Mouse (Mus musculus) embryonic facial prominence, embryonic 11.5 days (tissue): Measurements from ENCODE around the gene Fgfr2. TPM values are rescaled to one million over a fixed set of nuclear protein-coding genes. Genes with fewer than 3 reads are reported as not detected.

Experiments used
- ATAC-seq: fragments of 200-750 bp; cut with Nextera tagmentation; replicated peaks from 2 replicates; pipeline ENCODE4 v1.8.0; 2017; ENCODE audit warnings: low read depth; ENCODE audit not compliant: insufficient number of reproducible peaks, low FRiP score, low TSS enrichment
- DNase-seq: peaks from one replicate; pipeline ENCODE4 v3.0.0-alpha.2; 2015; ENCODE audit warnings: low spot score
- H3K27ac ChIP-seq: fragments of 300-500 bp; sonication (generic); replicated peaks from 2 replicates; pipeline ENCODE4 v1.5.1; 2014; ENCODE audit warnings: mild to moderate bottlenecking, low read depth, low read length, control low read depth
- H3K27me3 ChIP-seq: fragments of 300-500 bp; sonication (generic); 2 replicates; pipeline ENCODE4 v1.6.1; 2014; ENCODE audit warnings: mild to moderate bottlenecking, low read length, moderate library complexity, mixed read lengths; ENCODE audit not compliant: control insufficient read depth, insufficient read depth
- H3K36me3 ChIP-seq: fragments of 300-500 bp; sonication (generic); replicated peaks from 2 replicates; pipeline ENCODE4 v1.6.1; 2014; ENCODE audit warnings: low read depth, mild to moderate bottlenecking, low read length, moderate library complexity, mixed read lengths; ENCODE audit not compliant: control insufficient read depth, insufficient read depth
- H3K4me1 ChIP-seq: fragments of 300-500 bp; sonication (generic); 2 replicates; pipeline ENCODE4 v1.6.1; 2014; ENCODE audit warnings: low read length, mixed read lengths; ENCODE audit not compliant: control insufficient read depth, insufficient read depth
- H3K4me2 ChIP-seq: fragments of 300-500 bp; sonication (generic); 2 replicates; pipeline ENCODE4 v1.6.1; 2014; ENCODE audit warnings: low read depth, mild to moderate bottlenecking, control low read depth, low read length, moderate library complexity
- H3K4me3 ChIP-seq: fragments of 300-500 bp; sonication (generic); 2 replicates; pipeline ENCODE4 v1.5.1; 2014; ENCODE audit warnings: low read depth, low read length, control low read depth
- H3K9ac ChIP-seq: fragments of 300-500 bp; sonication (generic); replicated peaks from 2 replicates; pipeline ENCODE4 v1.6.1; 2014; ENCODE audit warnings: mild to moderate bottlenecking, control low read depth, low read length
- H3K9me3 ChIP-seq: fragments of 300-500 bp; sonication (generic); replicated peaks from 2 replicates; pipeline ENCODE4 v1.6.1; 2016; ENCODE audit warnings: mild to moderate bottlenecking, low read length, inconsistent platforms, mixed read lengths; ENCODE audit not compliant: control insufficient read depth
- WGBS: fragments of 180-500 bp; shearing (Covaris S2); extraction: QIAGEN DNeasy Blood & Tissue Kit; methylation state at CpG from one replicate; pipeline ENCODE4 v1.1.7; 2014; 5-methylcytosine and 5-hydroxymethylcytosine counted together
- polyA plus RNA-seq: library from polyadenylated mRNA; unstranded; fragments of >200 nt; fragmentation: Nextera tagmentation; extraction: Ambion mirVana; gene quantifications from 2 replicates; pipeline ENCODE4 v1.2.1, GENCODE M21; 2014

The Fgfr2 gene
- polyA plus RNA-seq, 1 experiment from 2014 or later: 75.6 TPM

- no peak overlapping the region for H3K27ac ChIP-seq
- no peaks in the 10 kb centered on the region for H3K27me3 ChIP-seq
- no peak overlapping the region for H3K4me2 ChIP-seq
- H3K36me3 ChIP-seq: no peaks in the 10 kb centered on the region
- no peaks in the 10 kb centered on the region for H3K9me3 ChIP-seq
- no peaks in the 10 kb centered on the region for H3K4me1 ChIP-seq
- 60% methylated on average over 3 of the region's 3 CpGs for WGBS
- H3K9ac ChIP-seq: no peak overlapping the region
- ATAC-seq (no peak), DNase-seq (no peak)
- H3K4me3 ChIP-seq: no peak overlapping the region
Observed at GRCm38 (mm10) chr7:130564596-130564995, 2558.6 kb downstream of the Fgfr2 start.

- DNase-seq (no peak), ATAC-seq (no peak)
- Histone ChIP-seq H3K9me3 (no peaks in the 10 kb centered on the region), H3K4me1 (no peaks in the 10 kb centered on the region), H3K27ac (no peak overlapping the region), H3K4me3 (no peak overlapping the region), H3K36me3 (no peaks in the 10 kb centered on the region), H3K9ac (no peak overlapping the region), H3K27me3 (no peaks in the 10 kb centered on the region), H3K4me2 (no peak overlapping the region)
- WGBS: 59% methylated on average over 4 of the region's 4 CpGs
Observed at GRCm38 (mm10) chr7:130563880-130564279, 2559.3 kb downstream of the Fgfr2 start.

GRCm38 (mm10) chr7:130563276-130563675 lies 2559.9 kb downstream of the Fgfr2 start:
- H3K27ac ChIP-seq: no peak overlapping the region
- no peaks in the 10 kb centered on the region for H3K9me3 ChIP-seq
- no peaks in the 10 kb centered on the region for H3K27me3 ChIP-seq
- H3K4me3 ChIP-seq: no peak overlapping the region
- no peaks in the 10 kb centered on the region for H3K4me1 ChIP-seq
- 87% methylated on average over 4 of the region's 4 CpGs for WGBS
- H3K36me3 ChIP-seq: no peaks in the 10 kb centered on the region
- no peak overlapping the region for H3K9ac ChIP-seq
- ATAC-seq: no peak
- no peak for DNase-seq
- H3K4me2 ChIP-seq: no peak overlapping the region

GRCm38 (mm10) chr7:130560933-130561332 lies 2562.2 kb downstream of the Fgfr2 start:
- H3K4me3 ChIP-seq: no peak overlapping the region
- DNase-seq (no peak), ATAC-seq (no peak)
- no peak overlapping the region for H3K9ac ChIP-seq
- H3K27ac ChIP-seq: no peak overlapping the region
- H3K4me2 ChIP-seq: no peak overlapping the region
- no peaks in the 10 kb centered on the region for H3K4me1 ChIP-seq
- 78% methylated on average over 1 of the region's 1 CpGs for WGBS
- no peaks in the 10 kb centered on the region for H3K9me3 ChIP-seq
- no peaks in the 10 kb centered on the region for H3K27me3 ChIP-seq
- no peaks in the 10 kb centered on the region for H3K36me3 ChIP-seq

- no peak overlapping the region for H3K4me2 ChIP-seq
- no peak overlapping the region for H3K27ac ChIP-seq
- H3K4me3 ChIP-seq: no peak overlapping the region
- no peaks in the 10 kb centered on the region for H3K9me3 ChIP-seq
- no peak for DNase-seq
- H3K9ac ChIP-seq: no peak overlapping the region
- WGBS: 78% methylated on average over 4 of the region's 4 CpGs
- no peak for ATAC-seq
- no peaks in the 10 kb centered on the region for H3K27me3 ChIP-seq
- no peaks in the 10 kb centered on the region for H3K4me1 ChIP-seq
- H3K36me3 ChIP-seq: no peaks in the 10 kb centered on the region
Observed at GRCm38 (mm10) chr7:130558592-130558991, 2564.6 kb downstream of the Fgfr2 start.

- no peak overlapping the region for H3K4me2 ChIP-seq
- 72% methylated on average over 5 of the region's 5 CpGs for WGBS
- DNase-seq (no peak), ATAC-seq (no peak)
- no peaks in the 10 kb centered on the region for H3K9me3 ChIP-seq
- H3K4me1 ChIP-seq: no peaks in the 10 kb centered on the region
- H3K9ac ChIP-seq: no peak overlapping the region
- H3K4me3 ChIP-seq: no peak overlapping the region
- no peak overlapping the region for H3K27ac ChIP-seq
- no peaks in the 10 kb centered on the region for H3K36me3 ChIP-seq
- H3K27me3 ChIP-seq: no peaks in the 10 kb centered on the region
Observed at GRCm38 (mm10) chr7:130555597-130555996, 2567.6 kb downstream of the Fgfr2 start.

GRCm38 (mm10) chr7:130553321-130553720 lies 2569.8 kb downstream of the Fgfr2 start:
- no peaks in the 10 kb centered on the region for H3K36me3 ChIP-seq
- no peaks in the 10 kb centered on the region for H3K27me3 ChIP-seq
- no peaks in the 10 kb centered on the region for H3K4me1 ChIP-seq
- 49% methylated on average over 4 of the region's 4 CpGs for WGBS
- ATAC-seq: no peak
- no peak overlapping the region for H3K27ac ChIP-seq
- H3K4me2 ChIP-seq: no peak overlapping the region
- DNase-seq: no peak
- H3K4me3 ChIP-seq: no peak overlapping the region
- no peaks in the 10 kb centered on the region for H3K9me3 ChIP-seq
- no peak overlapping the region for H3K9ac ChIP-seq

- Histone ChIP-seq H3K27ac (no peak overlapping the region), H3K9ac (no peak overlapping the region), H3K4me3 (no peak overlapping the region), H3K9me3 (no peaks in the 10 kb centered on the region), H3K36me3 (no peaks in the 10 kb centered on the region), H3K4me2 (no peak overlapping the region), H3K4me1 (no peaks in the 10 kb centered on the region), H3K27me3 (no peaks in the 10 kb centered on the region)
- ATAC-seq (no peak), DNase-seq (no peak)
- WGBS: 68% methylated on average over 5 of the region's 5 CpGs
Observed at GRCm38 (mm10) chr7:130552780-130553179, 2570.4 kb downstream of the Fgfr2 start.
